Mouse (Mus musculus) cerebellum, adult 11 months (tissue): ENCODE measurements around the gene Depdc5.
"Not testable (repeated sequence)": the region's sequence is repeated elsewhere in the genome, so short reads cannot be mapped to it uniquely, and the experiment has no call there.

Source experiments
- DNase-seq: peaks from one replicate; pipeline ENCODE4 v3.0.0; 2022

Gene Depdc5

DNA sequence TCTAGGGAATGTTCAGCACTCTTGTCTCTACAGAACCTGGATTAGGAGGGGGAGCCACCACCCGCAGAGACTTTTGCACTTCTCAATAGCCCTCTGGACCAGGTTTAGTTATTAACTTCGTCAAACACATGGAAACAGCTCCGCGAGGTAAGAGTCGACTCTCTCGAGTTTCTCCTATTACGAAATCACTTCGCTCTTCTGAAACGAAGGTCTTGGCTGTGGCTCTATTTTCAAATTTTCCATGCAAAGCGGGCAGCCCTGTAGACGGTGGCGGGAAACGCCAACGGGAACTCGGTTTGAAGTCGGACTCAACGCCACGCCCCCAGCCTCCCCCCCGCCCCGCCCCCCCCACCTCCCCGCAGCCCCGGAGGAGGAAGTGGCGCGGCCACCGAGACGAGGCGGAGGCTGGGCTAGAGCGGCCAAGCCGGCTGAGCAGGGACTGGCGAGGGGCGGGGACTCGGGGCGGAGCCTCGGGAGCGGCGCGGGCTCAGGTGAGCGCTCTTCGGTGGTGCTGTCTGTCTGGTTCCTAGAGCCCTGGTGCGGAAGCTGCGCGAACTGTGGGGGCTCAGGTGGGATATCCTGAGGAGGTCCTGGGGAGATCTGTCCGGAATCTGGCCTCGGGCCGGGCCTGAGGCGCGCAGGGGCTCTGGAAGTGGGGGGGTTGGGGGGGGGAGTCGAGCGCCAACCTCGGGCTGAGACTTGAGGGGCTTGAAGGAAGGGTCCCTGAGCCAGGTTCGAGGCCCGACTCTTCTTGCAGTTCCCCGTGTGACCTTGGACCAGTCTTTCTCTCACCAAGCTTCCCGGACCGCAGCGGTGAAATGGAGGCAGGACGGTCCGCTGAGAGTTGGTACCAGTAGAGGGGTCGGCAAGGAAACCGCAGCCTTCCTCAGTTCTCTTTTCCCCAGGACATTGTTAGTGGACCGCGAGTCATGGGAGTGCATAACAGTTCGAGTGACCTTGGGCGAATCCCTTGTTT, at the start of gene Depdc5:
TSS of gene Depdc5 (plus strand) at position 449 of the 976 bp plus-strand sequence.
- DNase-seq = peak; percentile 92

DNA sequence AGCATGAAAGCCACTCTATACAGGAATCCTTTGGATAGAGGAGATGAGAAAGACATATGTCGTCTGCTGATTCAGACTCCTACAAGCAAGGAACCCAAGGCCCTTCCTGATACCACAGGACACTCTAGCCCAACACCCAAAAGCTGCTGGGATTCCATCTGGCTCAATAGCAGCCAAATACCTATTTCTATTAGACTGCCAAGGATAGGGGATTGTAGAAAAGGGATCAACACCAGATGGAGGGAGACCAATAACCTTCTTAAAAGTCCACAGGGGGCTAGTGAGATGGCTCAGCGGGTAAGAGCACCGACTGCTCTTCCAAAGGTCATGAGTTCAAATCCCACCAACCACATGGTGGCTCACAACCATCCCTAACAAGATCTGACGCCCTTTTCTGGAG, 48.1 kb upstream of the Depdc5 start:
- DNase-seq = peak; percentile 20

DNA sequence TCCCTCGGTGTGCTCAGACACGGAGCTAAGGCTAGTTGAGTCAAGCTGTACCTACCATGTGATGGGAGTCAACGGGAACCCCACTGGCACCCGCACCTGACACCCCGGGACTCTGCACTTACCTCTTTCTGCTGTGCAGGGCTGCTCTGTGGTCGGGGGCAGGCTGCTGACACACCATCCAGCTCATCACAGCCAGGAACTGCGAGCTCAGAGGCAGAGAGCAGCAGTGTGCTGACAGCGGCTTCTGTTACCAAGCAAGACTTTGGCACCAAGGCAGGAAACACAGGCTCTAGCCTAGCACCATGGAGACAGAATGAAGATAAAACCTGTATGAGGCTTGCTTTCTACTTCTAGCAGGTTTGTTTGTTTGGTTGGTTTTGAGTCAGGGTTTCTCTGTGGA, 43.0 kb upstream of the Depdc5 start:
- DNase-seq = no peak

DNA sequence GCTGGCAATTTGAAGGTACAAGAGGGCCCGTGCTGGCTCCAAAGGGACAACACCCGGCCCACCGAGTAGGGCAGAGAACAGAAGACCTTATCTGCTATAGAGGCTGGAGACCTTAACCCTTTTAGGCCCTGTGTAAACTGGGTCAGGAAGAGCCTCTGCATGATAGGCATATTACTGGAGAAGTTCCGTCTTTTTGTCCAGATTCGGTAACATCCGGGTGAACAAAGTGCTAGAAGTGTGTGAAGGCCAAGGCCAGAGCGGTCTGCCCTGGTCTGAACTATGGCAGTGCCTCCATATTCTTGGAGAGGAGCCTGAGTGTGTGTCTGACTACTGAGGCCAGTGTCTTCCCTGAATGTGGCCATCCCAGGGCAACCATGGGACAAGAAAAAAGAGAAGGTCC, 36.5 kb upstream of the Depdc5 start, which contains the start of gene Gm20671:
TSS of gene Gm20671 (minus strand) at position 101 of the 400 bp plus-strand sequence.
- DNase-seq = no peak

DNA sequence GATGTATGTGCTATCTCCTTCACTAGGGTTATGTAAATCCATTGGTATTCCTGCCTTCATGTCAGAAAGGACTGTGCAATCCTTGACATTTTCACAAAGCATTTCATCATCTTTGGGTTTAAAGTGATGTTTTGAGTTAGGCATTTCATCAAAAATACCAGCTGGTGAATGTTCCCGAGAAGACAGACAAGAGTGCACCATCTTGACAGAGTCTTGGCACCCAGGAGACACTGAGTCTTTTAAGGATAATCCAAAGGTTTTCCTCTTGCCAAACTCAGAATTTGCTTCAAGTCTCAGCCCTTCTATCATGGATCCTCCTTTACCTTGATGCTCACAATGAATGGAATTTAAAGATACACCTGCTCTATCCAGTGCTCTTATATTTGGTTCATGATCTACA, 34.7 kb upstream of the Depdc5 start:
- DNase-seq = not testable (repeated sequence)

DNA sequence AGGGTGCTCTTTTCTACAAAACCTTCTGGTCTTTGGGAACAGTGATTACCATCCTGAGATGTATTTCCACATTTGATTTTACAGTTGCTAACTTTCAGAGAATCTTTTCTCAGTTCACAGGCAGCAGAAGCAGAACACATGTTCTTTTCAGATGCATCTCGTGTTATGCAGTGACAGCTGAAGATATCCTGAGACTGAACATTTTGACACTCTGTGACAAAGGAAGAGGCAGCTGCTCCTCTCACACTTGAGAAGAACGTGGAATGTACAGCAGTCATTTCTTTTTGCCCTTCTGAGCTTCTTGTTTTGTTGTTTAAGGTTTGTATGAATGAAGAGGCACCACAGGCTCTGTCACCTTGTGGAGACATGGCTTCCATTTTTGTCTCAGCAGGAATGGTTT, 33.4 kb upstream of the Depdc5 start:
- no peak for DNase-seq

DNA sequence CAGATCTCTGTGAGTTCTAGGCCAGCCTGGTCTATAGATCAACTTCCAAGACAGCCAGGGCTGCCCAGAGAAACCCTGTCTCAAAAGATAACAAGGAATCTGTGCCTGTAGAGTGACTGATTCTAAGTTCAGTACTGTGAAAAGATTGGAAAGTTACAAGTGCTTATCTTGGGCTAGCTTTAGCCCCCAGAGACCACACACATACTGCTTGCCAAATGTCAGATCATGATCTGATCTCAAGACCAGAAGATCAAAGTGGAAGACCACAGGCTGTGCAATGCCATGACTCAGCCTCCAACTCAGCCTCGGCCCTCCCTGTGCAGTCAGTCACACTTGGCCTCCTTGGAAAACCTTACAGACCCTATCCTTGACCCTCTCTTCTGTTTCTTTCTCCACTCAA, 29.0 kb upstream of the Depdc5 start:
- DNase-seq = no peak

DNA sequence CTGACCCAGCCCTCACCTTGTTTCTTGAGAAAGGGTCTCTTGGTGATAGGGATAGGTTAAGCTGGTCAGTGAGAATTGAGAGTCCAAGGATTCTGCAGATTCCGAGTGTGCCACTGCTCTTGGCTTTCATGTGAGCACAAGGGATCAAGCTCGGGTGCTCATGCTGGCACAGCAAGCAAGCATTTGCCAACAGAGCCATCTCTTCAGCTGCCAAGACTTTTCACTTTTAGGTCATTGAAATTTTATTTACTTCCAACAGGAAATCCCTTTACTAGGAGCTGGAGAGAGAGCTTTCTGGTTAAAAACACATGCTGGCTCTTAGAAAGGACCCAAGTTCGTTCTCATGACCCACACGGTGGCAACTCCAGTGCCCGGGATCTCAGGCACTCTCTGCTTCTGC, 26.5 kb upstream of the Depdc5 start:
- DNase-seq = no peak

DNA sequence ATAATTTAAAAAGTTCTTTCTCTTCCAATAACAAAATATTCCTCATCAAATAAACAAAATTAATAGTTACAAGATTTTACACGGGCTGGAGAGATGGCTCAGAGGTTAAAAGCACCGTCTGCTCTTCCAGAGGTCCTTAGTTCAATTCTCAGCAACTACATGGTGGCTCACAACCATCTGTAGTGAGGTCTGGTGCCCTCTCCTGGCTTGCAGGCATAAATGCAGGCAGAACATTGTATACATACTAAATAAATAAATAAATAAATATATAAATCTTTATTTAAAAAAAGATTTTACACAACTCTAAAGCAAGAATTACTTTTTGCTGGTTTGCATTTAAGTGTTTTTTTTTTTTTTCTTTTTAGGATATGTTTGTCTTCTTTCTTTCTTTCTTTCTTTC, 23.5 kb upstream of the Depdc5 start:
- DNase-seq = no peak

DNA sequence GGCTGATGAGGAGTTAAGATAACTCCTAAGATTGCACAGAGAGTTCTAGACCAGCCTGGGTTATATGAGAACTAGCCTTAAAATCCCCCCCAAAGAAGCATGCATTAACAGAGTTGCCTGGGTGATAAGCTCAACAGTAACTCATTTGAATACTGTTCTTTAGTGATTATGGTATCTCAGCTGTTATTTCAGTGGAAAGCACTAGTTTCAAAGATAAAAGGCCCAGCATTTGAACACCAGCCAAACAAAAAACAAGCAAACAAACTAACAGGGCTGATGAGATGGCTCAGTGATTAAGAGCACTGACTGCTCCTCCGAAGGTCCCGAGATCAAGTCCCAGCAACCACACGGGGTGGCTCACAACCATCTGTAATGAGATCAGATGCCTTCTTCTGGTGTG, 14.3 kb upstream of the Depdc5 start:
- DNase-seq = no peak

DNA sequence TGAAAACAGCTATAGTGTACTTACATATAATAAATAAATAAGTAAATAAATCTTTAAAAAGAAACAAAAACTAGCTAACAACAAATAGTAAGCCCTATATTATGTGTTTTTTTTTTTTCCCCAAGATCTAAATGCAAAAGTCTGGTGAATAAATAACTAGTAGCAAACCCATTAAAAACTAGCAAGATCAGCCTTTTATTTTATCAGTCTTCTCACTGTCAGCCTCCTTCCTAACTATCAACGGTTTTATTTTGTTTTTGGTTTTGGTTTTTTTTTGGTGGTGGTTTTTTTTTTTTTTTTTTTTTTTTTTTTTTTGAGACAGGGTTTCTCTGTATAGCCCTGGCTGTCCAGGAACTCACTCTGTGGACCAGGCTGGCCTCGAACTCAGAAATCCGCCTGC, 13.9 kb upstream of the Depdc5 start:
- not testable (repeated sequence) for DNase-seq

DNA sequence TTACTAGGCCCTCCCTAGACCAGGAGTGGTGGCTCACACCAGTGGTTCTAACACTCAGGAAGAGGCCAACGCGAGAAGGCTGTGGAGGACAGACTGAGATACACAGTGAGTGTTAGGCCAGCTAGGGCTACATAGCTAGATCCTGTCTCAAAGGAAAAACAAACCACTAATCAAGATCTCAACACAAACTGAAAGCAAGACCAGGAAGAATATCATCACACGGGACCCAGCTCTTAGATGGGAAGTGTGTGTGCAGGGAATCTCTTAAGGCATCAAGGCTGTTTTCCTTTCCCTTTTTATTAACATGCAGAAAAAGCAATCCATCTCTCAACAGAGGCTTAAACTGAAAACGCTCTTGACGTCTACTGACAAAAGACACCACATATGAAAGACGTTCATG, 11.5 kb upstream of the Depdc5 start:
- no peak for DNase-seq

DNA sequence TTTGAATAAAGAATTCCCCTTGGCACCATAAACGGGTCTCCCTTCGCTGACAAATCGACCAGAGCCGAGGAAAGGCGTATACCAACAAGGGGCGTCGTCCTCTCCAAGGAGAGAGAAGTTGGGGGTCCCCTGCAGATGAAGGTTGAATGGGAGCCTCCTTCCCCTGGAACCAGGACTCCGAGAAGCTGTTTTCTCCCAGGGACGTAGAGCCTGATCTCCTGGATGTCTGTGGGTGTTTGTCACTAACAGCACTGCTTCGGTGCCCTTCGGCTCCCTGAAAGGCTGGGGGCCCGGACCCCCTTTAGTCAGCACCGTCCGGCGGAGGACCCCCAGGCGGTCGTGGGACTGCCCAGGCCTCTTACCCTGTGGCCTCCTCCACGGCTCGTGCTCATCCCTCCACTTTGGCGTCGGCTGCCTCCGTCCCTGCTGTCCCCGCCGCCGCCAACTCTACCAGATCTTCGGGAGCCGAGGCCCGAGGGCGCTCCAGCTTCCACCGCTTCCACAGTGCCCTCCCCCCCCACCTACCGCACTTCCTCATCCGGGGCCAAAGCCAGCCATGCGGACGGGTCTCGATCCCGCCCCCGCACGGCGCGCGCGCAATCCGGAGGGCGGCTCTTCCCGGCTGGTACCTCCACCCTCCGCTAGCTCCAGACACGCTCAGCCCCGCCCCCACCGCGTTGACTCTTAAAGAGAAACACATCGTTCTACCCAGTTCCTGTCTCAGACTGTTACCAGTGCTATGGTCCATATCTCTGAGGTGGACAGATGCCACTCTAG, 9.6 kb upstream of the Depdc5 start, which contains the start of gene Prr14l:
TSS of gene Prr14l (minus strand) at position 526 of the 777 bp plus-strand sequence.
- peak; percentile 99 for DNase-seq

DNA sequence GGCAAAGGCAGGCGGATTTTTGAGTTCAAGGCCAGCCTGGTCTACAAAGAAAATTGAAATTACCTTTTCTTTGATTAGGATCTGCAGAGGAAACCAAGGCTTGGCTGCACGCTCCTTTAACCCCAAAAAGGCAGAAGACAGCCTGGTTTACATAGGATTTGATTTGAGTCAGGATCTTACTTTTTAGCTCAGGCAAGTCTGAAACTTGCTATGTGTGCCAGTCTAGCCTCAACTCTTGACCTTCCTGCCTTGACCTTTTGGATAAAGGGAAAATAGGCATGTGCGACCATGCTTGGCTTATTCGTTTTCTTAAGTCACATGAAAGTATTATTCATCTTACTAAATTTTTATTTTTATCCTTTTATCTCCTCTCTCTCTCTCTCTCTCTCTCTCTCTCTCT, 8.7 kb upstream of the Depdc5 start:
- DNase-seq = no peak

DNA sequence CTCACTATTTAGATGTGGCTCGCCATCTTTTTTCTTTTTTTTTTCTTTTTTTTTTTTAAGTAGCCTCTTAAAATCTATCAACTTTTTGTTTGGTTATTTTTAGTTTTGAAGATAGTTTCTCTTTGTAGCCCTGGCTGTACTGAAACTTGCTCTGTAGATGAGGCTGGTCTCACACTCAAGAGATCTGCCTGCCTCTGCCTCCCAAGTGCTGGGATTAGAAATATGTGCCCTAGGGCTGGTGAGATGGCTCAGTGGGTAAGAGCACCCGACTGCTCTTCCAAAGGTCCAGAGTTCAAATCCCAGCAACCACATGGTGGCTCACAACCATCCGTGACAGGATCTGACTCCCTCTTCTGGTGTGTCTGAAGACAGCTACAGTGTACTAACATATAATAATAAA, 8.2 kb upstream of the Depdc5 start:
- DNase-seq = not testable (repeated sequence)

DNA sequence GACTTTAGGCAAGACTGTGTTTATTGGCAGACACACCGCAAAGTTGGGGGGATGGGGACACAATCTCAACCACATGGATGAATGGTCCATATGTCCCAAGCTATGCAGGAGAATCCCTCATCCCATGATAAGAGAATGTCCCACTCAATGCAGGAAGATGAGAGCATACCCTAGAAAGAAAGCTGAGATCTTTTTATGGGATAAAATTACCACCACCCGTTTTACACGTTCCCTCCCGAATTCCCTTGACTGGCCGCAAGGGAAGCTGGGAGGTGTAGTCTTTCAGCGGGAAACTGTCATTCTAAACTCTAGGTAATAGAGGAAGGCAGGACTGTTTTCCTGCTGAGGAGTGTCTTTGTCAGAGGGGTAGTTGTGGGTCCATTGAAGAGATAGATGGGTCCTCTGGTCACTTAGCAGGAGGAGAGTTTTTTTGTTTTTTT, 5.7 kb upstream of the Depdc5 start:
- peak; percentile 40 for DNase-seq

DNA sequence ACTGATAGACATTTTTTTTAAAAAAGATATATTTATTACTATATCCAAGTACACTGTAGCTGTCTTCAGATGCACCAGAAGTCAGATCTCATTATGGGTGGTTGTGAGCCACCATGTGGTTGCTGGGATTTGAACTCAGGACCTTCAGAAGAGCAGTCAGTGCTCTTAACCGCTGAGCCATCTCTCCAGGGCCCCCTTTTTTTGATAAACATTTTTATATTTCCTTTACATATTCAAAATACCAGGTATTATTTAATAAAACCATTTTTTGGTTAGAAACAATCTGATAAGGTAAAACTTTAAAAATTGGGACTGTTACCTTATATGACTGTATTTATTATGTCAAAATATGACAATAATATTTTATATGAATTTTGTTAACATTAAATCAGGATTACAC, 2.4 kb upstream of the Depdc5 start:
- no peak for DNase-seq

DNA sequence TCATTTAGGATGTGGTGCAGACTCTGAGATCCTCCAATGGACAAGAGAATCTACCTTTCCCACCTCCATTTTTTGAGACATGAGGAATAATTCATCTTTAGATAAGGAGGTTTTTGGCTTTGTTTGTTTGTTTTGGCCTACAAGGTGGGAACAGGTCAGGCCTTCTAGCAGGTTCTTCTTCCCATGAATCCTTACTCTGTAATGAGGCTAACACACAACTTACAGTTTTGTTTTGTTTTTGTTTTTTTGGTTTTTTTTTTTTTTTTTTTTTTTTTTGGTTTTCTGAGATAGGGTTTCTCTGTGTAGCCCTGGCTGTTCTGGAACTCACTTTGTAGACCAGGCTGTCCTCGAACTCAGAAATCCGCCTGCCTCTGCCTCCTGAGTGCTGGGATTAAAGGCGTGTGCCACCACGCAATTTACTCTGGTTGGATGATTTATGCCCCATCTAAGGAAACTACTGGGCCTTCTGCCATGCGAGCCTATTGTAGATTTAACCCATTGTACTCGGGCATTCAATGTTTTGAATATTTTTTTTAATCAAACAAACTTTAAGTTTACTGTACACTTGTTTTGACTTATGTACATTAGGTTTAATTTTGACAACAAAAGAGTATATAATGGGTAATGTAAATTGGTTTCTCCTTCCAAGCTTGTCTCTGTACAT, 900 bp upstream of the Depdc5 start:
- DNase-seq = no peak

DNA sequence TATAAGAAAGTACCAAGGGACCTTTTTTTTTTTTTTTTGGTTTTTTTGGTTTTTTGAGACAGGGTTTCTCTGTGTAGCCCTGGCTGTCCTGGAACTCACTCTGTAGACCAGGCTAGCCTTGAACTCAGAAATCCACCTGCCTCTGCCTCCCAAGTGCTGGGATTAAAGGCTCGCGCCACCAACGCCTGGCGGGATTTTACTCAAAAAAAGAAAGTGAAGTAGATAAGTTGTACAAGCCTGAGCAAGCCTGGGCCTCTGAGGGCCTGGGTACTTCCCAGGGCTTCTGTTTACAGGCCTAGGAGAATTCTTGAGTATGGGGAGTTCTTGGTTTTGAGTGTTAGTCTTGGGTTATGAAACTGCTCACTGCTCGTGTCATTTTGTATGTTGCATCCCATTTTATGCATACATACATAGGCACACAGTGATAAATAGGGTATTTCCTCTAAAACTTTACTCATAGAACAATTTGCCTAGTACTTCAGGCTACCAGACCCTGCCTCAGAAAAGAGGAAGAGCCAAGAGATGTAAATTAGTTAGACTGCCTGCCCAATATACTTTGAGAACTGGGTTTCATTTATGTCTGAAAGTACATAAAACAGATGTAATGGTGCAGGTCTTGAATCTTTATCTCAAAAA, 6.0 kb downstream of the Depdc5 start:
- no peak for DNase-seq

DNA sequence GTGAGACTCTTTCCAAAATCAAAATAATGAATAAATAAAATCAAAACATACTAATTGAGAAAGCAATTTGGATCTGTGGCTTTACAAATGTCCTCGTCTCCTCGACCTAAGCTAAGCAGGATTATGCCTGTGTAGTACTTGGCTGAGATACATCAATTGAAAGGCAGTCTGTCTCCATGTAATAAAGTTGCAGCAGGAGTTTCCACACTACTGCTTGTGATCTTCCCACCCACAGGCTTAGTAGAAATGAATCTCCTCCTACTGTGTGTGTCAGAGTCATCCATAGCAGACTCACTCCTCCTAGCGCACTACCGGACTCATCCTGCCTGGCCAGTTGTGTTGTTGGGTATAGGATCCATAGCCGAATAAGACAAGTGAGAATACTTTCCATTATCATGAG, 8.8 kb downstream of the Depdc5 start:
- DNase-seq = no peak

DNA sequence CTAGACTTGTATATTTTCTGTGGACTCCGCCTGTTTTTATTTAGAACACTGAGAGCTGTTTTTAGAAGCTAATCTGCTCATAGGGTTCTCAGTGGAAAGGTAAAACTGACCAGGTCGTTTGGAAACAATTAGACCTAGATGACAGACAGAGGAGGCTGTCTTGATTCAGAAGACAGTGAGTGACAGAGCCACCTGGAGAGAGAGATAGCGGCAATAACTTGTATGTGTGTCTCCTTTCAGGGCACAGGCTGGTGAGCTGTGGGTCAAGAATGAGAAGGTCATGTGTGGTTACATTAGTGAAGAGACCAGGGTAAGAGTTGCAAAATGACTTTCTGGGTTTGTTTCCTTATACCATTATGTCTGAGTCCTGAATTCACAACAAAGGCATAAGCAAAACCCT, 23.2 kb downstream of the Depdc5 start:
- DNase-seq = no peak

DNA sequence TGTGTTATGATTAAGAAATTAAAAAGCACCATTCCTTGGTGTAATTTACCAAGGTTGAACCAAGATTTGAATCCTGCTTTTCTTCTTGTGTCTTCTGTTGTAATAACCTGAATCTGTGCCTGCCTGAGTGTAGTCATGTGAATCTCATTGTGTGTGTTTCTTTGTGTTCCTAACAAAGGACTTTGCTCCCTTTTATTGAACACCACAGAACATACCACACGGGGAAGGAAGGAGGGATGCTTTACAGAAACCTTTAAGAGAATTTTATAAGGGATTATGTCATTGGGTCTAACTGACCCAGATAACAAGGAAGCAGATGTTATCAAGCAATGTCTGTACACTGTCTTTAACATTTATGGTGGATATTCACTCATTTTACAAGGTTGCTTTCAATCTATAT, 44.0 kb downstream of the Depdc5 start:
- no peak for DNase-seq

DNA sequence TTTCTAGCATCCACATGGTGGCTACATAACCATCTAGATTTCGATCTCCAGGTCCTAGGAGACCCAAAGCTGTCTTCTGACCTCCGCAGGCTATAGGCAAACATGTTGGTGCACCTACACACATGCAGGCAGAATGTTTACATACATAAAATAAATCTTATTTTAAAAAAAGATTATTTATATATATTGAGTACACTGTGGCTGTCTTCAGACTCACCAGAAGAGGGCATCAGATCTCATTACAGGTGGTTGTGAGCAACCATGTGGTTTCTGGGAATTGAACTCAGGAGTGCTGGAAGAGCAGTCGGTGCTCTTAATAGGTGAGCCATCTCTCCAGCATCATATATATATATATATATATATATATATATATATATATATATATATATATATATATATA, 50.6 kb downstream of the Depdc5 start:
- no peak for DNase-seq
